Mouse (Mus musculus) liver, embryonic 14.5 days (tissue): ENCODE data around the gene Gm13090. TPM values are rescaled to one million over a fixed set of nuclear protein-coding genes. Genes with fewer than 3 reads are reported as not detected.

Source experiments
- ATAC-seq: fragments of 200-750 bp; cut with Nextera tagmentation; 2 replicates; pipeline ENCODE4 v1.8.0; 2017; ENCODE audit warnings: moderate number of reproducible peaks, mild to moderate bottlenecking, moderate library complexity; ENCODE audit not compliant: insufficient read depth
- DNase-seq, 3 experiments: peaks; one replicate each; pipeline ENCODE4 v3.0.0-alpha.2; 2012 to 2013; ENCODE audit warnings: low read depth in 3 of 3, low spot score in 3 of 3
- H3K27ac ChIP-seq: fragments of 300-500 bp; sonication (generic); 2 replicates; pipeline ENCODE4 v1.5.1; 2014; ENCODE audit warnings: moderate library complexity, mild to moderate bottlenecking, control low read depth, inconsistent platforms
- H3K27me3 ChIP-seq: fragments of 300-500 bp; sonication (generic); 2 replicates; pipeline ENCODE4 v1.6.1; 2014; ENCODE audit warnings: mild to moderate bottlenecking, low read length, moderate library complexity; ENCODE audit not compliant: control insufficient read depth, insufficient read depth
- H3K36me3 ChIP-seq: fragments of 300-500 bp; sonication (generic); replicated peaks from 2 replicates; pipeline ENCODE4 v1.6.1; 2014; ENCODE audit warnings: low read depth; ENCODE audit not compliant: control insufficient read depth, insufficient read depth
- H3K4me1 ChIP-seq, 2 experiments: fragments of 200-500 bp in 1 of 2; fragments of 300-500 bp in 1 of 2; sonication (generic) in 1 of 2; replicated peaks; 2 replicates each; pipeline ENCODE4 v1.6.1; 2012 to 2014; ENCODE audit warnings: antibody characterized with exemption in 1 of 2, inconsistent platforms in 1 of 2, low read length in 1 of 2; ENCODE audit not compliant: control insufficient read depth in 2 of 2, insufficient read depth in 2 of 2
- H3K4me2 ChIP-seq: fragments of 300-500 bp; sonication (generic); 2 replicates; pipeline ENCODE4 v1.6.1; 2014; ENCODE audit warnings: low read depth, mild to moderate bottlenecking, control low read depth, moderate library complexity
- H3K4me3 ChIP-seq, 2 experiments: fragments of 200-500 bp in 1 of 2; fragments of 300-500 bp in 1 of 2; sonication (generic) in 1 of 2; 2 replicates each; pipeline ENCODE4 v1.5.1; 2012 to 2014; ENCODE audit warnings: low read depth in 2 of 2, low read length in 2 of 2, mild to moderate bottlenecking in 2 of 2, control low read depth in 1 of 2, inconsistent platforms in 1 of 2, moderate library complexity in 1 of 2; ENCODE audit not compliant: insufficient read depth in 1 of 2
- H3K9ac ChIP-seq: fragments of 300-500 bp; sonication (generic); replicated peaks from 2 replicates; pipeline ENCODE4 v1.6.1; 2014; ENCODE audit warnings: mild to moderate bottlenecking, control low read depth, moderate library complexity
- H3K9me3 ChIP-seq: fragments of 300-500 bp; sonication (generic); 2 replicates; pipeline ENCODE4 v1.6.1; 2016; ENCODE audit warnings: low read length, mixed read lengths; ENCODE audit not compliant: control insufficient read depth
- CTCF ChIP-seq: IDR thresholded peaks from 2 replicates; pipeline ENCODE4 v1.5.1; 2016; ENCODE audit warnings: antibody characterized with exemption, low read depth, control low read depth
- EP300 ChIP-seq: IDR thresholded peaks from 2 replicates; pipeline ENCODE4 v1.6.1; 2016; ENCODE audit warnings: antibody characterized with exemption, low read depth
- WGBS: fragments of 180-500 bp; shearing (Covaris S2); extraction: QIAGEN DNeasy Blood & Tissue Kit; methylation state at CpG from one replicate; pipeline ENCODE4 v1.1.7; 2014; ENCODE audit not compliant: insufficient replicate concordance; 5-methylcytosine and 5-hydroxymethylcytosine counted together
- polyA plus RNA-seq, 2 experiments: library from polyadenylated mRNA; depleted of rRNA in 1 of 2; stranded (reverse) in 1 of 2; unstranded in 1 of 2; fragments of >200 nt; fragmentation: Nextera tagmentation in 1 of 2; extraction: Ambion mirVana in 1 of 2; gene quantifications; 2 replicates each; pipeline versions ENCODE4 v1.2.1 to v1.2.3; 2012 to 2014

Gene Gm13090
- polyA plus RNA-seq, 2 experiments, result not detected

GRCm38 (mm10) chr4:151129725-151130557 lies 40.6 kb downstream of the Gm13090 start:
- Histone ChIP-seq H3K9me3 (no peaks in the 10 kb centered on the region), H3K4me2 (no peak overlapping the region), H3K4me3 (no peak overlapping the region), H3K4me1 (no peaks in the 10 kb centered on the region), H3K9ac (no peak overlapping the region), H3K27ac (no peak overlapping the region), H3K36me3 (no peaks in the 10 kb centered on the region), H3K27me3 (peaks cover 12% of the 10 kb centered on the region)
- no peak for ATAC-seq
- TF ChIP-seq EP300 (no peak), CTCF (no peak)
- 59% methylated on average over 16 of the region's 16 CpGs for WGBS
- no peak for DNase-seq

GRCm38 (mm10) chr4:151130756-151131490 lies 41.6 kb downstream of the Gm13090 start:
- H3K9me3 ChIP-seq, result no peaks in the 10 kb centered on the region
- no peak for ATAC-seq
- no peak overlapping the region for H3K4me2 ChIP-seq
- WGBS, result 52% methylated on average over 9 of the region's 9 CpGs
- DNase-seq, result no peak
- H3K27me3 ChIP-seq, result peaks cover 12% of the 10 kb centered on the region
- no peaks in the 10 kb centered on the region for H3K36me3 ChIP-seq
- no peak overlapping the region for H3K4me3 ChIP-seq
- H3K4me1 ChIP-seq, result no peaks in the 10 kb centered on the region
- no peak overlapping the region for H3K27ac ChIP-seq
- TF ChIP-seq CTCF (no peak), EP300 (no peak)
- no peak overlapping the region for H3K9ac ChIP-seq

GRCm38 (mm10) chr4:151132493-151132892 lies 43.1 kb downstream of the Gm13090 start:
- no peaks in the 10 kb centered on the region for H3K36me3 ChIP-seq
- no peak overlapping the region for H3K9ac ChIP-seq
- TF ChIP-seq CTCF, result no peak
- TF ChIP-seq EP300, result no peak
- whole genome bisulfite sequencing, result 62% methylated on average over 9 of the region's 9 CpGs
- DNase-seq, result no peak
- no peaks in the 10 kb centered on the region for H3K4me1 ChIP-seq
- ATAC-seq, result no peak
- H3K27ac ChIP-seq, result no peak overlapping the region
- H3K4me3 ChIP-seq, result no peak overlapping the region
- peaks cover 12% of the 10 kb centered on the region for H3K27me3 ChIP-seq
- H3K4me2 ChIP-seq, result no peak overlapping the region
- no peaks in the 10 kb centered on the region for H3K9me3 ChIP-seq

- H3K4me3 ChIP-seq, result no peak overlapping the region
- H3K4me1 ChIP-seq, result no peaks in the 10 kb centered on the region
- H3K9ac ChIP-seq, result no peak overlapping the region
- no peak overlapping the region for H3K27ac ChIP-seq
- H3K27me3 ChIP-seq, result peaks cover 6% of the 10 kb centered on the region
- no peak overlapping the region for H3K4me2 ChIP-seq
- no peaks in the 10 kb centered on the region for H3K9me3 ChIP-seq
- DNase-seq (no peak), ATAC-seq (no peak)
- WGBS, result 35% methylated on average over 4 of the region's 4 CpGs
- TF ChIP-seq CTCF (no peak), EP300 (no peak)
- no peaks in the 10 kb centered on the region for H3K36me3 ChIP-seq
Observed at GRCm38 (mm10) chr4:151133760-151134159, 44.4 kb downstream of the Gm13090 start.

GRCm38 (mm10) chr4:151135491-151135890 lies 46.1 kb downstream of the Gm13090 start:
- no peak overlapping the region for H3K27ac ChIP-seq
- no peaks in the 10 kb centered on the region for H3K4me1 ChIP-seq
- 68% methylated on average over 8 of the region's 8 CpGs for WGBS
- TF ChIP-seq EP300 (no peak), CTCF (no peak)
- no peak overlapping the region for H3K9ac ChIP-seq
- peaks cover 8% of the 10 kb centered on the region for H3K27me3 ChIP-seq
- no peak overlapping the region for H3K4me3 ChIP-seq
- no peaks in the 10 kb centered on the region for H3K9me3 ChIP-seq
- H3K36me3 ChIP-seq, result no peaks in the 10 kb centered on the region
- no peak overlapping the region for H3K4me2 ChIP-seq
- no peak for ATAC-seq
- DNase-seq, result no peak
